Mouse (Mus musculus) liver, embryonic 13.5 days (tissue): ENCODE measurements around the gene St6galnac1. TPM values are rescaled to one million over a fixed set of nuclear protein-coding genes. Genes with fewer than 3 reads are reported as not detected.
"Not testable (repeated sequence)": the region's sequence is repeated elsewhere in the genome, so short reads cannot be mapped to it uniquely, and the experiment has no call there.

Experiments used
- ATAC-seq: fragments of 200-750 bp; cut with Nextera tagmentation; 2 replicates; pipeline ENCODE4 v1.8.0; 2017; ENCODE audit warnings: low read depth, mild to moderate bottlenecking, moderate number of reproducible peaks, moderate library complexity
- DNase-seq: peaks from one replicate; pipeline ENCODE4 v3.0.0; 2022
- H3K27ac ChIP-seq: fragments of 300-500 bp; sonication (generic); 2 replicates; pipeline ENCODE4 v1.5.1; 2015; ENCODE audit warnings: moderate library complexity, mild to moderate bottlenecking, inconsistent platforms
- H3K27me3 ChIP-seq: fragments of 300-500 bp; sonication (generic); 2 replicates; pipeline ENCODE4 v1.6.1; 2015; ENCODE audit warnings: mild to moderate bottlenecking, inconsistent platforms
- H3K36me3 ChIP-seq: fragments of 300-500 bp; sonication (generic); 2 replicates; pipeline ENCODE4 v1.6.1; 2015; ENCODE audit warnings: mild to moderate bottlenecking, inconsistent platforms
- H3K4me1 ChIP-seq: fragments of 300-500 bp; sonication (generic); replicated peaks from 2 replicates; pipeline ENCODE4 v1.6.1; 2015; ENCODE audit warnings: inconsistent platforms
- H3K4me2 ChIP-seq: fragments of 300-500 bp; sonication (generic); 2 replicates; pipeline ENCODE4 v1.6.1; 2015; ENCODE audit warnings: inconsistent platforms, mild to moderate bottlenecking, moderate library complexity
- H3K4me3 ChIP-seq: fragments of 300-500 bp; sonication (generic); replicated peaks from 2 replicates; pipeline ENCODE4 v1.5.1; 2015; ENCODE audit warnings: mild to moderate bottlenecking, inconsistent platforms
- H3K9ac ChIP-seq: fragments of 300-500 bp; sonication (generic); 2 replicates; pipeline ENCODE4 v1.6.1; 2015; ENCODE audit warnings: mild to moderate bottlenecking, inconsistent platforms
- H3K9me3 ChIP-seq: fragments of 300-500 bp; sonication (generic); replicated peaks from 2 replicates; pipeline ENCODE4 v1.6.1; 2016; ENCODE audit warnings: inconsistent platforms
- WGBS: fragments of 180-500 bp; shearing (Covaris S2); methylation state at CpG from one replicate; pipeline ENCODE4 v1.1.7; 2015; ENCODE audit not compliant: insufficient replicate concordance; 5-methylcytosine and 5-hydroxymethylcytosine counted together
- polyA plus RNA-seq: library from polyadenylated mRNA; unstranded; fragments of >200 nt; fragmentation: Nextera tagmentation; extraction: Ambion mirVana; gene quantifications from 2 replicates; pipeline ENCODE4 v1.2.1, GENCODE M21; 2015

St6galnac1 gene
- not detected in 2 replicates for polyA plus RNA-seq

- no peak within 1 kb of the TSS for H3K9ac ChIP-seq
- no peak for DNase-seq
- no peak for ATAC-seq
- no peaks in the 10 kb centered on the region for H3K36me3 ChIP-seq
- no peaks in the 10 kb centered on the region for H3K9me3 ChIP-seq
- no peak within 1 kb of the TSS for H3K4me2 ChIP-seq
- WGBS, result 65% methylated on average over 7 of the region's 7 CpGs
- no peak within 1 kb of the TSS for H3K4me3 ChIP-seq
- H3K4me1 ChIP-seq, result no peaks in the 10 kb centered on the region
- H3K27me3 ChIP-seq, result no peaks in the 10 kb centered on the region
- H3K27ac ChIP-seq, result no peak within 1 kb of the TSS
Observed at GRCm38 (mm10) chr11:116775407-116775806, at the start of gene St6galnac1. Gene St6galnac1, minus strand, starts transcription at chr11:116775507.

DNA sequence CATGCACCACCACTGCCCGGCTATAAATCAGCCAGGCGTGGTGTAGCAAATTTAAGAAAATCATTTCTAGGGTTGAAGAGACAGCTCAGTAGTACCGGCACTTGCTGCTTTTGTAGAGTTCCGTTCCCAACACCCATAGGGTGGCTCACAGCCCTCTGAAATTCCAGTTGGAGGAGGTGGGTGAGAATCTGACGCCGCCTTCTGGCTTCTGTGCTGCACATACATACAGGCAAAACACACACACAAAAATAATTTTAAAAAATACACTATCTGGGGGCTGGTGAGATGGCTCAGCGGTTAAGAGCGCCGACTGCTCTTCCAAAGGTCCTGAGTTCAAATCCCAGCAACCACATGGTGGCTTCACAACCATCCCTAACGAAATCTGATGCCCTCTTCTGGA, 48.6 kb upstream of the St6galnac1 start:
- H3K4me2 ChIP-seq, ATAC-seq, H3K27ac ChIP-seq, H3K9me3 ChIP-seq, DNase-seq, H3K9ac ChIP-seq, H3K36me3 ChIP-seq, H3K4me3 ChIP-seq: not testable (repeated sequence)
- 81% methylated on average over 10 of the region's 10 CpGs for WGBS
- Histone ChIP-seq H3K27me3 (peaks cover 32% of the 10 kb centered on the region), H3K4me1 (peaks cover 19% of the 10 kb centered on the region)

DNA sequence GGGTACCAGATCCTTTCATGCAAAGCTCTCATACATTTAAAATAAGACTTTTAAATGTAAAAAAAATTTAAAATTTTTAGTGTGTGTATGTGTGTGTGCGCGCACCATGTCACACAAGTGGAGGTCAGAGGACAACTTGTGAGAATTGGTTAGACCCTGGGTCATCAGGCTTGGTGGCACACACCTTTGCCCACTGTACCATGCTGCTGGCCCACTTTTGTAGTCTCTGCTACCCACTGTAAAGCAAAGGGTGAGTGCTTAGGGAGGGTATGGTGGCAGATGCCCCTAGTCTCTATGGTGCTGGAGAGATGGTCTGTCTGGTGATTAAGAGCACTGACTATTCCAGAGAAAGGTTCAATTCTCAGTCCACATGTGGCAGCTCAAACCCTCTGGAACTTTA, 47.9 kb upstream of the St6galnac1 start:
- no peak overlapping the region for H3K4me3 ChIP-seq
- H3K27ac ChIP-seq, result no peak overlapping the region
- H3K9me3 ChIP-seq, result no peaks in the 10 kb centered on the region
- no peak for DNase-seq
- no peak overlapping the region for H3K4me2 ChIP-seq
- 93% methylated on average over 2 of the region's 2 CpGs for WGBS
- no peak for ATAC-seq
- H3K36me3 ChIP-seq, result no peaks in the 10 kb centered on the region
- peaks cover 30% of the 10 kb centered on the region for H3K27me3 ChIP-seq
- H3K4me1 ChIP-seq, result peaks cover 15% of the 10 kb centered on the region
- H3K9ac ChIP-seq, result no peak overlapping the region

DNA sequence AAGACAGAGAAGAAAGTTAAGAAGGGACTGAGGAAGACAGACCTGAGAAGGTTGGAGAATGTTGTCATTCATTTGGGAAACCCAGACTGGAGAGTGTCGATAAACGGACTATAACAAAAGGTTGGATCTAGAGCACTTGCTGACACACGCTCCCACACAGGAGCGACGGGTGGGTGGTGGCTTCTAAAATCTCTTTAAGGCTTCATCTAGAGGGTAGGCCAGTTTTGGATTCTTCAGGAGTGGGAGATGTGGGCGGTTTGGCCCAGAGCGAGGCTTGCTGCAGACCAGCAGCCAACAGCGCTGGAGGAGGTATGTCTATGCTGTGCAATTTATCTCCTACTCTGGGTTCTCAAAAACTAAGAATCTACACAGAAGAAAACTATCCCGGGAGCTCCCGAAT, 47.3 kb upstream of the St6galnac1 start:
- Histone ChIP-seq H3K4me3 (no peak overlapping the region), H3K36me3 (no peaks in the 10 kb centered on the region), H3K9me3 (no peaks in the 10 kb centered on the region), H3K4me2 (no peak overlapping the region), H3K9ac (no peak overlapping the region), H3K27me3 (peaks cover 23% of the 10 kb centered on the region), H3K27ac (no peak overlapping the region), H3K4me1 (peaks cover 9% of the 10 kb centered on the region)
- 82% methylated on average over 10 of the region's 10 CpGs for WGBS
- no peak for ATAC-seq
- DNase-seq, result no peak

DNA sequence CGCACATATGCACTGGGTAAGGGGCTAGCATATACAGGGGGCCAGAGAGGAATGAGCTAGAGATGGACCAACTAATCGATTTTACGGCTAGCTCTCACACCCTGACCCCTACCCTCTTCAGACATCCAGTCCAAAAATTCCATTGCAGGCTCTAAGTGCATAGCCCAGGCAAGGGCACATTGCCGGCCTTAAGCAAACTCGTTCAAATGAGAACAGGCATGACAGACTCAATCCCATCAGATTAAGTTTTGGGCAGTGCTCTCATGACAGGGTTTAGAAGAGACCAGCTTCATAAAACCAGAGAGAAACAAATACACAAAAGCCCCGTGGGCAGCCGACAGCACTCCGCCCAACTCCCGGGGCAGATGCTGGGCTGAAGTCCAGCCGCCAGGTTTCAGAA, 46.9 kb upstream of the St6galnac1 start:
- no peaks in the 10 kb centered on the region for H3K36me3 ChIP-seq
- no peak overlapping the region for H3K9ac ChIP-seq
- no peak overlapping the region for H3K4me2 ChIP-seq
- no peak for ATAC-seq
- H3K27ac ChIP-seq, result no peak overlapping the region
- peaks cover 5% of the 10 kb centered on the region; the same call in 1 of the 2 replicates for H3K4me1 ChIP-seq
- H3K27me3 ChIP-seq, result peaks cover 19% of the 10 kb centered on the region
- whole genome bisulfite sequencing, result 70% methylated on average over 10 of the region's 10 CpGs
- no peak overlapping the region for H3K4me3 ChIP-seq
- no peaks in the 10 kb centered on the region for H3K9me3 ChIP-seq
- no peak for DNase-seq

GRCm38 (mm10) chr11:116821057-116821940, 46.0 kb upstream of the St6galnac1 start:
- Histone ChIP-seq H3K27me3 (peaks cover 10% of the 10 kb centered on the region), H3K9ac (no peak overlapping the region), H3K4me3 (no peak overlapping the region), H3K4me1 (peaks cover 3% of the 10 kb centered on the region; the same call in 1 of the 2 replicates), H3K4me2 (no peak overlapping the region), H3K36me3 (no peaks in the 10 kb centered on the region), H3K9me3 (no peaks in the 10 kb centered on the region), H3K27ac (no peak overlapping the region)
- ATAC-seq (no peak), DNase-seq (no peak)
- 47% methylated on average over 13 of the region's 13 CpGs for WGBS

GRCm38 (mm10) chr11:116819932-116820593, 44.8 kb upstream of the St6galnac1 start:
- H3K36me3 ChIP-seq, result no peaks in the 10 kb centered on the region
- WGBS, result 61% methylated on average over 5 of the region's 5 CpGs
- H3K9me3 ChIP-seq, result no peaks in the 10 kb centered on the region
- peaks cover 3% of the 10 kb centered on the region for H3K4me1 ChIP-seq
- no peaks in the 10 kb centered on the region for H3K27me3 ChIP-seq
- ATAC-seq (no peak), DNase-seq (no peak)
- no peak overlapping the region for H3K4me3 ChIP-seq
- no peak overlapping the region for H3K9ac ChIP-seq
- H3K4me2 ChIP-seq, result no peak overlapping the region
- H3K27ac ChIP-seq, result no peak overlapping the region

DNA sequence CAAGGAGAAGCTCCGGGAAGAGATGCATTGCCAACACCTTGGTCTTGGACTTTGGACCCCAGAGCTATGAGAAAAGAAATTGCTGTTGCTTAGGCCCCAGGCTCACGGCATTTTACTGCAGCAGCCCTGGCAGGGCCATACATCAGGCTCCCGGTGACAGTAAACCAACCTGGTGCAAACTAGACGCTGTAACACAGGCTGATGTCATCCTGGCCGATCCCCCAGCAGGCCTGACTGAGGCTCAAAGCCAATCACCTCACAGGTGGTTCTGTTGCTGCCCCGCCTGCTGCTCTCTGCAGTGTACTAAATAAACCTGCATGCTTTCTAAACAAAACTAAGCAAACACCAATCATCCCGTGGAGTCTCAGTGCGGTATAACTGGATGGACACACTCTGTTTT, 43.4 kb upstream of the St6galnac1 start:
- no peaks in the 10 kb centered on the region; the same call in 1 of the 2 replicates for H3K27me3 ChIP-seq
- ATAC-seq, result no peak

GRCm38 (mm10) chr11:116817567-116817966, 42.3 kb upstream of the St6galnac1 start:
- H3K9ac ChIP-seq, result no peak overlapping the region
- no peaks in the 10 kb centered on the region for H3K36me3 ChIP-seq
- no peaks in the 10 kb centered on the region for H3K9me3 ChIP-seq
- WGBS, result 76% methylated on average over 5 of the region's 5 CpGs
- no peak overlapping the region for H3K4me2 ChIP-seq
- peaks cover 2% of the 10 kb centered on the region; the same call in 1 of the 2 replicates for H3K27me3 ChIP-seq
- peaks cover 11% of the 10 kb centered on the region for H3K4me1 ChIP-seq
- DNase-seq (no peak), ATAC-seq (no peak)
- H3K4me3 ChIP-seq, result no peak overlapping the region
- H3K27ac ChIP-seq, result no peak overlapping the region

More for the DNA sequence above, 43.4 kb upstream of the St6galnac1 start:
- no peak for DNase-seq
- Histone ChIP-seq H3K4me2 (no peak overlapping the region), H3K27ac (no peak overlapping the region), H3K9ac (no peak overlapping the region), H3K36me3 (no peaks in the 10 kb centered on the region), H3K9me3 (no peaks in the 10 kb centered on the region), H3K4me1 (peaks cover 11% of the 10 kb centered on the region), H3K4me3 (no peak overlapping the region)
- 54% methylated on average over 8 of the region's 8 CpGs for WGBS

DNA sequence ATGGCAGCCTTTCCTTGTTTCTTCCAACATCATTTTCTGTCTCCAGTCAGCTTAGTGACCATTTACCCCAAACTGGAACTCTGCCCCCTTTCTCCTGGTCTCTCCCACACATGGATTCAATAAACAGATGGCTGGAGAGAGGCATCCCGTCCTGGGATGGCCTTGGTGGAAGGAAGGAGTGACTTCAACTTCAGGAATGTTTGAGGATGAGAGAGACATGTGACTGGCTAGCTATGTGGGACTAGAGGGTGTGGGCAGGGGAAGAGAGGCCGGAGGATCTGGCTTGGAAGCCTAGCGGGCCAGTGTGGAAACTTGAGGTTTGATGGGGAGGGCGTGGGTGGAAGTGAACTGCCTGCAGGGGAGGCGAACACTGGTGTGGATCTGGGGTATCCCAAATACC, 41.5 kb upstream of the St6galnac1 start:
- Histone ChIP-seq H3K9me3 (no peaks in the 10 kb centered on the region), H3K36me3 (no peaks in the 10 kb centered on the region), H3K27ac (no peak overlapping the region), H3K27me3 (peaks cover 2% of the 10 kb centered on the region; the same call in 1 of the 2 replicates), H3K9ac (no peak overlapping the region), H3K4me2 (no peak overlapping the region), H3K4me3 (no peak overlapping the region), H3K4me1 (peaks cover 11% of the 10 kb centered on the region)
- DNase-seq (no peak), ATAC-seq (no peak)
- 71% methylated on average over 5 of the region's 5 CpGs for WGBS

GRCm38 (mm10) chr11:116814884-116815415, 39.6 kb upstream of the St6galnac1 start:
- 44% methylated on average over 7 of the region's 7 CpGs for WGBS
- H3K4me3 ChIP-seq, result no peak overlapping the region

More at GRCm38 (mm10) chr11:116814884-116815415, 39.6 kb upstream of the St6galnac1 start:
- peaks cover 22% of the 10 kb centered on the region for H3K4me1 ChIP-seq
- DNase-seq (no peak), ATAC-seq (no peak)
- H3K9ac ChIP-seq, result no peak overlapping the region
- no peak overlapping the region for H3K4me2 ChIP-seq
- peak overlapping the region; percentile 23; the same call in 1 of the 2 replicates for H3K27ac ChIP-seq
- no peaks in the 10 kb centered on the region for H3K36me3 ChIP-seq
- peaks cover 5% of the 10 kb centered on the region; the same call in 1 of the 2 replicates for H3K27me3 ChIP-seq
- no peaks in the 10 kb centered on the region for H3K9me3 ChIP-seq
